8 mouse cellular contexts compared by ENCODE assay signal in genomic region chr2:129624246-129624918, GRCm38 (mm10). TPM values are rescaled to one million over a fixed set of nuclear protein-coding genes. Genes with fewer than 3 reads are reported as not detected.
A peak's percentile ranks its signal among the peaks of the same experiment; 100 is the strongest.
DNase-seq lines count a peak whose midpoint lies in the region; ATAC-seq and TF ChIP-seq lines count a peak whose summit lies in the region.
"Had no signal": no experiment of that assay in that cellular context is flagged by ENCODE, and none has a peak within 500 bp of the region (broad histone marks: within the 10 kb centered on the region; RNA-seq: fewer than 3 reads in every experiment).

No protein-coding gene starts in this region.

- no peak overlapping the region for H3K4me2 ChIP-seq in forebrain, embryonic 15.5 days (replicated peaks)
- H3K4me2 ChIP-seq in midbrain, postnatal 0 days (ENCODE audit: low read depth, low read length, poor library complexity, severe bottlenecking) = no peak overlapping the region
- H3K4me2 ChIP-seq: embryonic facial prominence, embryonic 13.5 days had no signal

- ATAC-seq in forebrain, embryonic 15.5 days (replicated peaks) = peak; percentile 62
- peak; percentile 52 for ATAC-seq in midbrain, postnatal 0 days (ENCODE audit: low FRiP score)
- ATAC-seq in activated CD4-positive, CD25-positive, alpha-beta regulatory T cell, adult 4 months = no peak

- peak overlapping the region; percentile 52; the same call in 1 of the 2 replicates for H3K27ac ChIP-seq in forebrain, embryonic 15.5 days (replicated peaks)
- H3K27ac ChIP-seq in midbrain, postnatal 0 days (ENCODE audit: low read depth, low read length) = no peak overlapping the region
- H3K27ac ChIP-seq: embryonic facial prominence, embryonic 13.5 days had no signal

- WGBS in forebrain, embryonic 15.5 days = 41% methylated on average over 13 of the region's 13 CpGs
- 49% methylated on average over 13 of the region's 13 CpGs for WGBS in midbrain, postnatal 0 days

- no peaks in the 10 kb centered on the region for H3K27me3 ChIP-seq in forebrain, embryonic 15.5 days
- H3K27me3 ChIP-seq in midbrain, postnatal 0 days (ENCODE audit: insufficient read depth, low read length) = no peaks in the 10 kb centered on the region
- H3K27me3 ChIP-seq: embryonic facial prominence, embryonic 13.5 days had no signal

- H3K4me3 ChIP-seq in forebrain, embryonic 15.5 days = no peak overlapping the region
- no peak overlapping the region for H3K4me3 ChIP-seq in midbrain, postnatal 0 days (ENCODE audit: low read depth, low read length)
- H3K4me3 ChIP-seq: embryonic facial prominence, embryonic 13.5 days had no signal

- H3K9ac ChIP-seq in forebrain, embryonic 15.5 days (replicated peaks) = no peak overlapping the region
- no peak overlapping the region for H3K9ac ChIP-seq in midbrain, postnatal 0 days (replicated peaks; ENCODE audit: low read length, poor library complexity, severe bottlenecking)
- H3K9ac ChIP-seq: embryonic facial prominence, embryonic 13.5 days had no signal

- no peaks in the 10 kb centered on the region for H3K9me3 ChIP-seq in forebrain, embryonic 15.5 days
- no peaks in the 10 kb centered on the region for H3K9me3 ChIP-seq in midbrain, postnatal 0 days (ENCODE audit: low read length)
- H3K9me3 ChIP-seq: embryonic facial prominence, embryonic 13.5 days had no signal

- H3K36me3 ChIP-seq in forebrain, embryonic 15.5 days = no peaks in the 10 kb centered on the region
- peaks cover 35% of the 10 kb centered on the region for H3K36me3 ChIP-seq in midbrain, postnatal 0 days (ENCODE audit: insufficient read depth, low read length)

- TF ChIP-seq CTCF in midbrain, postnatal 0 days (IDR thresholded peaks at IDR 0.05) = no peak

- peaks cover 13% of the 10 kb centered on the region for H3K4me1 ChIP-seq in forebrain, embryonic 15.5 days
- no peaks in the 10 kb centered on the region for H3K4me1 ChIP-seq in midbrain, postnatal 0 days (ENCODE audit: insufficient read depth, low read length)
- H3K4me1 ChIP-seq: embryonic facial prominence, embryonic 13.5 days had no signal

- peak; percentile 24 to 34 for DNase-seq in layer of hippocampus, adult 8-10 months (ENCODE audit: low spot score in 2 of 2)
- no peak for DNase-seq in layer of hippocampus, postnatal 25 days (ENCODE audit: extremely low spot score in 1 of 2, low spot score in 1 of 2)
- DNase-seq in kidney, postnatal 10 days = peak; percentile 44
- DNase-seq in midbrain, postnatal 0 days (ENCODE audit: low spot score) = peak; percentile 28
- no peak for DNase-seq in ovary, postnatal 14 days (ENCODE audit: low spot score)

RNA-seq across cellular contexts. Expression of gene Sirpa, which starts 31.7 kb away (rescaled TPM):
- total RNA-seq in layer of hippocampus, adult 8-10 months (2022) = 100 to 1,000 TPM; 317 to 358 (median 338) TPM
- total RNA-seq in layer of hippocampus, postnatal 25 days (2021) = 100 to 1,000 TPM; 284 to 286 TPM
- polyA plus RNA-seq in forebrain, embryonic 15.5 days (2015; fragmentation: Nextera tagmentation; extraction: Ambion mirVana) = 26.7 and 28.5 TPM in 2 replicates
- total RNA-seq in midbrain, postnatal 0 days (2014; rRNA removed) = 109 and 126 TPM in 2 replicates
- 52.2 and 55.7 TPM in 2 replicates for polyA plus RNA-seq in midbrain, postnatal 0 days (2015; fragmentation: Nextera tagmentation; extraction: Ambion mirVana)
- under 1 TPM in 1 of 2 experiments, not detected in 1; 0.16 TPM for polyA plus RNA-seq in activated CD4-positive, CD25-positive, alpha-beta regulatory T cell, adult 4 months (2017; shearing (Covaris generic))

Comparison
In these comparisons a context has a peak if more than half of its experiments do, and no peak if none do; other contexts are left out.
1. DNase-seq: peak in layer of hippocampus, adult 8-10 months (2 of 2), kidney, postnatal 10 days (single experiment) and midbrain, postnatal 0 days (single experiment); none in layer of hippocampus, postnatal 25 days (0 of 2) and ovary, postnatal 14 days (single experiment).